Mouse (Mus musculus): ENCODE data around the gene Xpot. TPM values are rescaled to one million over a fixed set of nuclear protein-coding genes. Genes with fewer than 3 reads are reported as not detected.

The Xpot gene
- 14.0 and 15.9 TPM in 2 replicates for total RNA-seq (2023)

DNA sequence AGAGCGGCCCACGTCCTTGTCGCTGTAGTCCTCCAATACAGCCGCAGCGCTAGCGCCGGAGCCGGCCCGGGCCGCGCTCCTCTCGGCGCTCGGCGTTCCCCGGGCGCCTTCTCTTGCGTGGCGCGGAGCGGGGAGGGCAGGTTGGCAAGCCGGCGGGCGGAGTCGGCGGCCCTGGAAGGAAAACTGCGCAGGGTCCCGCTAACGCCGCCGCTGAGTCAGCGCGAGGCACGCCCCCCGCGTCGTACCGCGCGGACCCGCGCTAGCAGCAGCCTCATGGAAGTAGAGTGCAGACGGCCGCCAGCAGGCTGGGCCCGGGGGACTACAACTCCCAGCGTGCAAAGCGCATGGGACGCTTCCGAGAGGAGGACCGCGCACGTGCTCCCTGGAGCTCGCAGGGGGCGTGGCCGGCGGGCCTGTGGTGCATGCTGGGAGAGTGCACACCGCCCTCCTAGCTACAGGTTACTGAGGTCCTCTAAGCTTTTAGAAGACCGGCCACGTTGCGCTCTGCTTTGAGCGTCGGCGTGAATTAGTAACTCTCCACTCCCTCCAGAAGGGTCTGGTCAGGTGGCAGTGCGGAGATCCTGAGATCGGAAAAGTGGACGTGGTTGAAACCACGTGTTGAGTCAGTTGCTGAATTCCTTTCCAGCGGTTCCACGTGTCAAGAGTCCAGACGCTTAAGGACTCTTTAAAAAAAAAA is at the start of gene Xpot:
Gene Xpot, minus strand, starts transcription at position 147 of the 697 bp plus-strand sequence.

DNA sequence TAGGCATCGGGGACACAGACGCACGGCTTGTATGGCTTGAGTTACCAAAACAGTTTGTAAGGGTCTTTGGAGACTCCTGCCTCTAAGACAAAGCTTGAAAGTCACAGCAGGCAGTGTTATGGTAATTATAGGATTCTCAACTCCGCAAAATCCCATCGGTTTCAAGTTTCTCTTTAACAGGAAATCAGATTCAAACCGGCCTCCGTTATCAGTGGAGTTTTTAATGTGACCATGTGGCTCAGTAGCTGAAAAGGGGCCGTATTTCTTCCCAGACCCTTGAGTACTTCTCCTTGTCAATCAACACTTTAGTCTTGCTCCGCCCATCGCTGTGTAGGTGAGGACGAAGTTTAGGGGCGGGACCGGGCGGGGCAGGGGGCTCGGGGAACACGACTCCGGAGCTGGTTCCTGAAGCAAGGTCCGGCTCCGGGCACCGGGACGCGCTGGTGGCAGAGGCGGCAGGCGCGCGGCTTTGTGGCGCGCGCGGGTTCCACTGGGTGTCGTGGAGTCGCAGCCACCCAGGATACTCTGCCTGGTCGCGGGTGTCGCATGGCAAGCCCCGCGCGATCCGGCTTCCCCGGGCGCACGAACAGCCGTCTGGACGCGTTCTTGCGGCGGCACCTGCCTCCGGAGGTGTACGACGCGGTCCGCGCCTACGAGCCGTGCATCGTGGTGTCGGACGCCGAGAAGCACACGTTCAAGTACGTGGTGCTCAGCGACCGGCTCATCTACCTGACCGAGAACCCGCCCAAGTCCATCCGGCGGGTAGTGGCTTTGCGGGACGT is 15.3 kb upstream of the Xpot start, which contains the start of gene D930020B18Rik:
Gene D930020B18Rik, plus strand, starts transcription at position 317 of the 782 bp plus-strand sequence.

DNA sequence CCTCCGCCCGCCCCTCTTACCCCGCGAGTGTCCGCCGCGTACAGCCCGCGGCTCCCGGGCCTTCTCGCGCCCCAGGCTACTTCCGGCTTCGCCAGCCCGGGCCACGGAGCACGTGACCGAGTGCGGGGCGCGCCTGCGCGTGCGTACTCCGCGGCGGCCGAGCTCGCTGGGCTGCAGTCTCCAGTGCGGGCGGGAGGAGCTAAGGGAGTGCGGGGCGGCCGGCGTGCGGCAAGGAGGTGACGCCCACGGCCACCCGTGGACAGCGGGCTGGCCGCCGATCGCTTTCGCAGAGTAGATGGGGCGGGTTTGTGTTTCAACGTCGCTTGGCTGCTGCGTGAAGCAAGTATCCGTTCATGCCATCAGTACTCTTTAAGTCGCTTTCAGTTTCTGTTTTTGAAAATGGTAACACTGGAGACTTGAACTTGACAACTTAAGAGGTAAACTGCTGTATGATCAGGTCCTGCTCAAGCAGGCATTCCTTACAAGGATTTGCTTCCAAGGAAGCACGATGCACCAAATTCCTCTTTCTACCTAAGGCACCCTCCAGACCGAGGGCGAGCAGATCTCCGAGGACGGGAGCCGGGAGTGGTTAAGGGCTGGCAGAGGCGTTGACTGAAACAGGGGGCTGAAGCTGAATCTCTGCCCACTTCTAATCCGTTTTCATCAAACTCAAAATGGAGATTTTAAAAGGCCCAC is 39.3 kb downstream of the Xpot start, which contains the start of gene Tbk1:
Gene Tbk1, minus strand, starts transcription at position 113 of the 696 bp plus-strand sequence.

Other genes starting within 250 kb of the Xpot start
- gene Rassf3, start 150.0 kb downstream of the Xpot start, total RNA-seq (2023): 175 and 217 TPM in 2 replicates
- gene Tbk1, start 39.5 kb downstream of the Xpot start, total RNA-seq (2023): 59.1 and 77.8 TPM in 2 replicates
- not detected in 2 replicates for gene D930020B18Rik, start 15.3 kb upstream of the Xpot start, total RNA-seq (2023)
- gene BC048403, start 113.6 kb upstream of the Xpot start, total RNA-seq (2023): 8.0 and 10.4 TPM in 2 replicates